Mouse (Mus musculus): ENCODE results near the gene Unc5b.
"Not testable (repeated sequence)": the region's sequence is repeated elsewhere in the genome, so short reads cannot be mapped to it uniquely, and the experiment has no call there.

Gene Unc5b

GRCm38 (mm10) chr10:60753941-60754340 is 77.4 kb downstream of the Unc5b start:
- no peak for DNase-seq (ENCODE audit: low spot score in 2 of 2)

- no peak for DNase-seq (ENCODE audit: low spot score in 2 of 2)
Measured at GRCm38 (mm10) chr10:60753261-60753660, 78.1 kb downstream of the Unc5b start.

- peak; percentile 96 to 99 for DNase-seq (ENCODE audit: low spot score in 2 of 2)
Measured at GRCm38 (mm10) chr10:60752040-60753020, 79.1 kb downstream of the Unc5b start, which contains the start of gene Slc29a3. Gene Slc29a3, minus strand, starts transcription at chr10:60752794.

GRCm38 (mm10) chr10:60747667-60748212 is 83.6 kb downstream of the Unc5b start:
- DNase-seq (ENCODE audit: low spot score in 2 of 2), result no peak

- no peak for DNase-seq (ENCODE audit: low spot score in 2 of 2)
Measured at GRCm38 (mm10) chr10:60746512-60746911, 84.9 kb downstream of the Unc5b start.

GRCm38 (mm10) chr10:60744543-60745290 is 86.7 kb downstream of the Unc5b start:
- DNase-seq (ENCODE audit: low spot score in 2 of 2), result no peak

GRCm38 (mm10) chr10:60743681-60744080 is 87.7 kb downstream of the Unc5b start:
- no peak for DNase-seq (ENCODE audit: low spot score in 2 of 2)

- no peak for DNase-seq (ENCODE audit: low spot score in 2 of 2)
Measured at GRCm38 (mm10) chr10:60742942-60743341, 88.4 kb downstream of the Unc5b start.

GRCm38 (mm10) chr10:60742296-60742695 is 89.1 kb downstream of the Unc5b start:
- DNase-seq (ENCODE audit: low spot score in 2 of 2), result not testable (repeated sequence)

GRCm38 (mm10) chr10:60741435-60741834 is 89.9 kb downstream of the Unc5b start:
- DNase-seq (ENCODE audit: low spot score in 2 of 2), result no peak

GRCm38 (mm10) chr10:60739619-60740363 is 91.6 kb downstream of the Unc5b start:
- DNase-seq (ENCODE audit: low spot score in 2 of 2), result no peak

- DNase-seq (ENCODE audit: low spot score in 2 of 2), result no peak
Measured at GRCm38 (mm10) chr10:60737886-60738640, 93.3 kb downstream of the Unc5b start.

GRCm38 (mm10) chr10:60737169-60737728 is 94.1 kb downstream of the Unc5b start:
- no peak for DNase-seq (ENCODE audit: low spot score in 2 of 2)

GRCm38 (mm10) chr10:60735737-60736136 is 95.6 kb downstream of the Unc5b start:
- no peak for DNase-seq (ENCODE audit: low spot score in 2 of 2)

- no peak for DNase-seq (ENCODE audit: low spot score in 2 of 2)
Measured at GRCm38 (mm10) chr10:60733471-60733870, 97.9 kb downstream of the Unc5b start.

- no peak for DNase-seq (ENCODE audit: low spot score in 2 of 2)
Measured at GRCm38 (mm10) chr10:60732397-60732861, 99.0 kb downstream of the Unc5b start.

GRCm38 (mm10) chr10:60731742-60732141 is 99.6 kb downstream of the Unc5b start:
- DNase-seq (ENCODE audit: low spot score in 2 of 2), result no peak

- no peak for DNase-seq (ENCODE audit: low spot score in 2 of 2)
Measured at GRCm38 (mm10) chr10:60727301-60727700, 104.1 kb downstream of the Unc5b start.

GRCm38 (mm10) chr10:60726896-60727295 is 104.5 kb downstream of the Unc5b start:
- DNase-seq (ENCODE audit: low spot score in 2 of 2), result no peak

- no peak for DNase-seq (ENCODE audit: low spot score in 2 of 2)
Measured at GRCm38 (mm10) chr10:60724496-60724895, 106.9 kb downstream of the Unc5b start.
